Mouse (Mus musculus) gastrocnemius, postnatal 4 days (tissue): ENCODE measurements around the gene Olfr1411. TPM values are rescaled to one million over a fixed set of nuclear protein-coding genes. Genes with fewer than 3 reads are reported as not detected.

Source experiments
- DNase-seq, 2 experiments: peaks; one replicate each; pipeline ENCODE4 v3.0.0; 2021 to 2022; ENCODE audit warnings: low spot score in 2 of 2, mixed read lengths in 2 of 2
- long read RNA-seq, 2 experiments: library from polyadenylated mRNA; stranded (forward); transcript quantifications; one replicate each; pipeline ENCODE4 v2.0.0; 2021
- total RNA-seq, 2 experiments: library from RNA; stranded (reverse); gene quantifications; 2 replicates each; pipeline ENCODE4 v1.2.3; 2021

The Olfr1411 gene
- total RNA-seq, result not detected
- long read RNA-seq, experiment 1, result 0 reads
- long read RNA-seq, experiment 2, result 0 reads

DNA sequence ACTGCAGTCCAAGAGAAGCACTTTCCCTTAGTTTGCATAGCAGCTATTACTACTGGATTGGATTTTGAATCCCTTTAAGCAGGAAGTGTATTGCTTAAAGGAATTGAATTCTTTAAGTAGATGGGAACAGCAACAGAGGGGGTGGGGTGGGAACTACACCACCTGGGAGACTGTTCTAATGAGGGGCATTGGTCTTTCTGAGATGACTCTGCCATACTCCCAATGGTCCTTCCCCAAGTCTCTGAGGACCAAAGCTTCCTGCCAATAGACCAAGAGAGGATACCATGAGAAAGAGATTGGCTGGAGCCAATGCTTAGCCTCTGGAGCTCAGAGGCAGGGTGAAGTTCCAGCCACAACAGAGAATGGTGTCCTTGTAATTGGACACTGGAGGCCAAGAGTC lies at the start of gene Olfr1411:
Olfr1411 (plus strand) TSS at position 301 of the 400 bp plus-strand sequence.
- no peak for DNase-seq

DNA sequence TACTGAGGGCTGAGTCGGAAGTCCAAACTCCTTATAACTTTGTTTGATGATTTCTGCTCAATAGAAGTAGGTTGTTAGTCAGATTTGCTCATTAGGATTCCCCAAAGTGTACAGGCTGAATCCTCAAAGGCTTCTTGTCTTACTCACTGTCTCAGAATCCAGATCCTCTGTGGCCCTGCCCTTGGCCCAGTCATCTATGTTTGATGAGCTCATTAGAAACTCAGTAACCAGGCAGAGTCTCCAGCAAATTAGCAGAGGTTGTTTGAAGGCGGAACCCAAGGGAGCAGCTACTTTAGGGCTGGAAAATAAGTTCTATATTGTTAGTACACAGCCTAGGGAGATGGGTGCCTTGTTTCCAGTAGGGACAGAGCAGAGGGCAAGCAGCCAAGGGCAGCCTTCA lies 48.3 kb upstream of the Olfr1411 start:
- no peak for DNase-seq

DNA sequence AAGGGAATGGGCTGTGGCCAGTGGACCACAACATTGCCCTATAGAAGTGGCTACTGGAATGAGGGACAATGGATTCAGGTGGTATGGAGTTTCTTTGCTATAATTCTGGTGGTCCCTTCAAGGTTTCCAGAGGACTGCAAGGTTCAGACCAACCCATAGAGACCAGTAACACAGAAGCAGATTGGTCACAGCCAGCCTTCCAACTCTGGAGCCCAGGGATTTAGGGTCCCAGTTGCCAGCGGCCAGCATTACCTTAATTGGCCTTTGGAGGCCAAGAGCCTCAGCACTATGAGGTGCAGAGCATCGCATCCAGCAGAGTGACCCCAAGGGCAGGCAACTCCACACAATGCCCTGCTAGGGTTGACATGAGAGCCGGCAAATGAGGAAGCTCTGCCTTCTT lies 23.2 kb upstream of the Olfr1411 start, which contains the start of gene Olfr1413:
Olfr1413 (plus strand) TSS at position 301 of the 400 bp plus-strand sequence.
- DNase-seq, result no peak

DNA sequence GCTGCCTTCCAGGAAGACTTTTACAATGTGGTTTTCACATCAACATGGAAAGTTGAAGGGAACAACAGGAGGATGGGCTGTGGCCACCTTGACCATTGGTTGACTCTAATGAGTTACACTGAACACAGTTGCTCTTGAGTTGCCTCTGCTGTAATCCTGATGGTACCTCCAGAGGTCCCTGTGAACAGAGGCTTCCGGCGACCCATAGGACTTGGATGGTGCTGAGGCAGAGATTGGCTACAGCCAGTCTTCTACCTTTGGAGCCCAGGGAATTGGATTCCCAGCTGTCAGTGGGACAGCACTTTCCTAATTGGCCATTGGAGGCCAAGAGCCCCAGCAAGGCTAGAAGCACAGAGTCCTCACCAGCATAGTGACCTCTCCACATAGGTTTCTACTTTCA lies 8.7 kb upstream of the Olfr1411 start, which contains the start of gene Olfr1412:
Olfr1412 (plus strand) TSS at position 301 of the 400 bp plus-strand sequence.
- DNase-seq, result no peak

DNA sequence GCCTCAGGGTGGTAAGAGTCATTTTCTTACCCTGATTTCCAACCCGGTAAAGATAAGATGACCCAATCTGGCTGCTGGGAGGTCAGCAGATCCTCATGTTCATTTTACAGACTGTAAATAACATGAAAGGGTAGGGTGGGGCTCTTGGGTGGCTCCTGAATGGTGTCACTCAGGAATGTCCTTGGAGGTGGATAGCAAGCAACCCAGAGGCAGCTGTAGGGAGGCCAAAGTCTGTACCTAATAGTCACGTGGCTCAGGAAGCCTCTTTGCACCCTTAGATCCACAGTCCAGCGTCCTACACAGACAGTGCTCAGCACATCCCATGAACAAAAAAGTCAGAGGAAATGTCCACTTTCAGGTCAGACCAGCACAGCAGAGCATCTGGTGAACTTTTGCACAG lies 1.8 kb downstream of the Olfr1411 start:
- no peak for DNase-seq

DNA sequence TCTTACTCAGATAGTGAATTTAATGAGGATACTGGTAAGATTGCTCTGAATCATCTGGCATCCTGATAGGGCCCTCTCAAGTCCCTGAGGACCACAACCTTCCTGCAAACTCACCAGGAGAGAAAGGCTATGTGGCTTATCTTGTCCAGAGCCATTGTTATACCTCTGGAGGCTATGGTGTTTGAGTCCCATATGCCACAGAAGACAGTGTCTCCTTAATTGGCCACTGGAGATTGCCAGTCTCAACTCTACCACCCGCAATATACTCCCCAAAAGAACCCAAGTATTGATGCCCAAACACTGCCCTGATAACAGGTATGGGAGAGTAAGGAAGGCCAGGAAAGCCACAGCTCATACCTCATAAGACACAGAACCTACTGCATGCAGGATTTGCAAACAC lies 11.3 kb downstream of the Olfr1411 start, which contains the start of gene Olfr1410:
Olfr1410 (plus strand) TSS at position 301 of the 400 bp plus-strand sequence.
- DNase-seq, result no peak

DNA sequence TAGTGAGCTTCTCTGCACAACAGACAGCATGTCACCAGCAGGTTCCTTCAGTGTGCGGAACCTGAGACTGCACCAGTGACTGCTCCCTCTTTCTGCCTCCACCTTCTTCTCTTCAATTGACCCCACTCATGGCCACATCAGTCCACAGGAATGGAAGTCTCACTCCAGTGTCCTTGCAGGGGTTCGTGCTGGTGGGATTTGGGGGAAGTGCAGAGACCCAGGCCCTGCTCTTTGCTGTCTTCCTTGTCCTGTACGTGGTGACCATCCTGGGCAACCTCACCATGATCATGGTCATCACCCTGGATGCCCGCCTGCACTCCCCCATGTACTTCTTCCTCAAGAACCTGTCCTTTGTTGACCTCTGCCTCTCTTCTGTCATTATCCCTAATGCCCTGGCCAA lies 13.5 kb downstream of the Olfr1411 start:
- no peak for DNase-seq

DNA sequence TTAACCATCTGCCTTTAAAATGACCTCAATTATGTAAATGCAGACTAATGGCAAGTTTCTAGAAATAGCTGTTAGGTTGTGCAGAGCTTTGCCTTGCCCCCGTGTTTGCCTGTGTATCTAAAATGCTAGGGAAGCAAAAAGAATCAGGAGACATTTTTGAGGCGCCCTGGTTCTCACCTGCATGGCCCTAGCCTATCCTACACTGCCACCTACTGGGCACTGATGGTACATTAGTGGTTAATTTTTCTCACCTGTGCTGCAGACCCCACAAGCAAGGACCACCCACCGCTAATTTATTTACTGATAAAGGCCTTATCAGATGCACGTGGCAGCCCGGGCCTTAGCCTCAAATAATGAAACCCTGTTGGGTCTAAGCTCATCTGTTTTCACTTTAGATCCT lies 16.8 kb downstream of the Olfr1411 start:
- DNase-seq, result peak in 1 of 2 experiments; percentile 28

DNA sequence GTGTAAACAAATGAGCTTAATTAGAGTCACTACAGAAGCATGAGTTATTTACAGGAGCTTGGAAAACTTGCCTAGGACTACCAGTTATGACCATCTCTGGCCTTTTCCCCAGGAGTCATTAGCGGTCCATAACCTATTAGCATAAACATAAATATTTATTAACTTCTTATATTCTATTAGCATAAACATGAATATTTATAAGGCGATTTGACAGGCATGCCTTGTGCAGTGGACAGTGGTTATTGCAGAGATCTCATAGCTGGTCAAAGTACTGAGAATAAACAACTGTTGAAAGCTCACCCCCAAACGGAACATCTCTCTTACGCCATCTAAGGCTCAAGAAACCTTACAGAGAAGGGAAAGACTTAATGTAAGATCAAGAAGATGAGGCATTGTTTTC lies 19.0 kb downstream of the Olfr1411 start:
- DNase-seq, result no peak

DNA sequence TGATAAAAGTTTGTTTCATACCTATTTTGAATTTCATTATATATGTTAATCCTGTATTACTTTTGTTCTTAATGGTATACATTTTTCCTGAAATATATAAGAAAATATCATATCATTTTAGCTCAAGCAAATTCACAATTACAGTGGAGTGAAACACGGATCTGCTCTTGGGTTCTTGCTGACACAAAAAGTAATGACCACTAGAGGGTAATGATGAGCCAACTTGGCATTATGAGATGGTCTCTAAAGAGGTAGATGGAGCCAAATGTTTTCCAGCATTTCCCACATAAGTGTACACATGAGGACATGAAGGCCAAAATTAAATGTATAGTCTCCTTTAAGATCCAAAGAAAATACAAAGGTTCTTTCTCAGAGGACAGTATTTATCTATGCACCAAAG lies 20.3 kb downstream of the Olfr1411 start:
- no peak for DNase-seq

DNA sequence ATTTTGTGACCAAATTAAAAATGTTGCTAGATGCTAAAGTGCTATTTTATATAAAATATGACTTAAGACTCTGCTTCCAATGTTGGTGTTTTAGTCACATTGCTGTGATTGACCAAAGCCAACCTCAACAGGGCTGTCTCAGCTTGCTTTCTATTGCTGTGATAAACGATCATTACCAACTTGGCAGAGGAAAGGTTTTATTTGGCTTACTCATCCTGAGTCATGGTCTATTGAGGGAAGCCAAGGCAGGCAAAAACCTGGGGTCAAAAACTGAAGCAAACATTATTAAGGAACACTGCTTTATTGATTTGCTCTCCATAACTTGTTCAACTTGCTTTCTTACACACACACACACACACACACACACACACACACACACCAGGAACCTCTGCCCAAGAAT lies 21.8 kb downstream of the Olfr1411 start:
- DNase-seq, result no peak

DNA sequence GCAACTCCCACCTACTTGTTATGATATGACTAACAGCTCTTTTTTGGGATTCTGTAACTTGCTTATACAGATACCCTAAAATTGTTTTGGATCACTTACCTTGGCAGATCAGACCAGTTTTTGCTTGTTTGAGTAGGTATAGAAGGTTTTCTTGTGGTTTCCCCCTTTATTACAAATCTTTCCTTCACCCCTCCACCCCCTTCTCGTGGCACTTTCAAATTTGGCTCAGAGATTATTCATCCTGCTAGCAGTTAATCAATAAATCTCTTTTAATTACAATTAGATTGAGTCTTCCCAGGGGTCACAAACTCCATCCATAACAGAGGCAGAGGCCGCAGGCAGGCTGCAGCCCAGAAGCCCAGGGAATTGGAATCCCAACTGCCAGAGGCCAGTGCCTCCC lies 23.3 kb downstream of the Olfr1411 start, which contains the start of gene Olfr12:
Olfr12 (plus strand) TSS at position 301 of the 400 bp plus-strand sequence.
- no peak for DNase-seq

DNA sequence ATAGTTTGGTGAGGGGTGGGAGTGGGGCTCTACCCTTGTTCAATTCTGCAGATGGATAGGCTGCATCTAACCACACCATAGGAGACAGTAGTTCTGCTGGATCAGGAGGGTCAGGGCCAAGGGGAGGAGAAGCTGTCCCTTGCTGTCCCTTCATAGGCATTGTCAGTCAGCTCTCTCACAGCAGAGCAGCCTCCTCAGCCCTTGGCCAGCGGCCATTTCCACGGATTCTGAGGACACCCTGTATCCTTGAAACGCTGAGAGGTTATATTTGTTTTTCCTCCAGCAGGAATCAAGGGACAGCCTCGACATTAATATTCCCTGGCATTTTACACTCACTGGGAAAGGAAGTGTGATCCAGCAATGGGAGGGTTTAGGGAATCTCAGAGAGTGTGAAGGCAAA lies 24.1 kb downstream of the Olfr1411 start:
- no peak for DNase-seq

DNA sequence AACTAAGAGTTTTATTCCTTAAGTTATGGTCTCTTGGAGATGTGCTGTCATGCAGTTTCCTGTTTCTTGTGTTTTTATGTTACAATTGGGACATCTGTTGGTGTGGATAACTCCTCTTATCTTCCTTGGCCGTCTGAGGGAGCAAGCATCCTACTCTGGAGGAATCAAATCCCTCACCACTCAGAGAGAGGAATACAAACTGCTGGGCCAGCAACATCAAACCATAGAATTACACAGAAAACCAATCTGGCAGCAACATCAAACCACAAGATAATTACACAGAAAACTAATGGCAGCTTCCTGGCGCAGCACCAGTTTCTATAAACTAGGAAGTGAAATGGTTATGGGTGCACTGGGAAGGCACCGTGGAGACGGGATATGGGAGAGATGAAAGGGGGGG lies 34.0 kb downstream of the Olfr1411 start:
- no peak for DNase-seq

DNA sequence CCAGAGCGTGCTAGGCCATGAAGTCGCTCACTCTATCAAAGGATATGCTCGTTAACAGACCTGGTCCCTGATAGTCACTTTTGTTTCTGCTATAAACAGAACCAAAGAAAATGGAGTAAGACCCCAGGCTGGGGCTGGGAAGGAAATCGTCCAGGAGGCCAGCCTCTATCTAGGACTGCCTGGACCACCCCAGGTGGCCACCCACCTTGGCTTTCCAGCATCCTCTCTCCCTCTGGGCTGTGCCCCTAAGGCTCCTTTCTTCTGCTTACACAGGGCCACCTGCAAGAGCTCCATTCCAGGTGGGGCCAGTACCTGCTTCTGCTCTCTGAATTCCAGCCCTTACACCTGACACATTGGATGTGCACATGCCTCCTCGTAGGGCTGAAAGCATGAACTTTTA lies 38.0 kb downstream of the Olfr1411 start:
- no peak for DNase-seq

DNA sequence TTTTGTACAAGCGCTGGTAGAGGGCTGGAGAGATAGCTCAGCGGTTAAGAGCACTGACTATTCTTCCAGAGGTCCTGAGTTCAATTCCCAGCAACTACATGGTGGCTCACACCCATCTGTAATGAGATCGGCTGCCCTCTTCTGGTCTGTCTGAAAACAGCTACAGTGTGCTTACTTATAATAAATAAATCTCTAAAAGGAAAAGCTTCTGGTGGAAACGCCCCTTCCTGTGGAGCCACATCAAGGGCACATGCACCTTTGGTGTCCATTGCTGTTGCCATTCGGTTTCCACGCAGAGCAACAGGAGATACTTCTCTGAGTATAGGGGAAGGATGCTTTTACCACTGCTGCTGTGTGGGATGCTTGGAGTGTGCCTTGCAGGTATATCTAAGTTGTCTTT lies 38.7 kb downstream of the Olfr1411 start:
- DNase-seq, result peak in 1 of 2 experiments; percentile 7

DNA sequence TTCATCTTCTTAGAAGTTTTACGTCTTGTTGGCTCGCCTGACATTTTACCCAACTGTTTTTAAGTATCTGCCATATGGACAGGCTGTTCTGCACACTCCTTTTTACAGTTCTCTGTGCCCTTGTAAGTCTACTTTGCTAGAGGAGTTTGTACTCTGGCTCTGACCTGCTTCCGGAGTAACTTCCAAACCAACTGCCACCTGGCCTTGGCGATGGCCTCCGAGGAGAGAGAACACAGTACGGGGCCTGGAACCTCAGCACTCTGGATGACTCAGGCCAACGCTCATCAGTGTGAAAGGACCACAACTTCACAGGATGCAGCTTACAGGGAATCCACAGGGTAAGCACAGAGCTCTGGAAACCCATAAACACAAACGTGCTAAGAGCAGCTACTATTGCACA lies 39.5 kb downstream of the Olfr1411 start:
- DNase-seq, result peak in 1 of 2 experiments; percentile 14

DNA sequence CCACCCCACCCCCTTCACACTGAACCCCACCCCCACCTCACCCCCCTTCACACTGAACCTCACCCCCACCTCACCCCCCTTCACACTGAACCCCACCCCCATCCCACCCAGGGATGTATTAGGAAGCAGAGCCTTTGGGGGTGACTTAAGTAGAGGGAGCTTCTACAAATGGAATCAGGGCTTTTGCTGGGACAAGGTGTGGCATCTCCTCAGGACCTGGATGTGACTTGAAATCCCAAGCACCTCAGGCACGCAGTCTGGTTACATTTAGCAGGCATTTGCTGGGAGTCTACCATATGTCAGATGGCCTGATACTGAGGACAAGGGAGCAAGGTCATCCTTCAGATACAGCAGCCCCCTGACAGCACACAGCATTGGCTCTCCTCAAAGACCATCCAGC lies 40.4 kb downstream of the Olfr1411 start:
- DNase-seq, result no peak

DNA sequence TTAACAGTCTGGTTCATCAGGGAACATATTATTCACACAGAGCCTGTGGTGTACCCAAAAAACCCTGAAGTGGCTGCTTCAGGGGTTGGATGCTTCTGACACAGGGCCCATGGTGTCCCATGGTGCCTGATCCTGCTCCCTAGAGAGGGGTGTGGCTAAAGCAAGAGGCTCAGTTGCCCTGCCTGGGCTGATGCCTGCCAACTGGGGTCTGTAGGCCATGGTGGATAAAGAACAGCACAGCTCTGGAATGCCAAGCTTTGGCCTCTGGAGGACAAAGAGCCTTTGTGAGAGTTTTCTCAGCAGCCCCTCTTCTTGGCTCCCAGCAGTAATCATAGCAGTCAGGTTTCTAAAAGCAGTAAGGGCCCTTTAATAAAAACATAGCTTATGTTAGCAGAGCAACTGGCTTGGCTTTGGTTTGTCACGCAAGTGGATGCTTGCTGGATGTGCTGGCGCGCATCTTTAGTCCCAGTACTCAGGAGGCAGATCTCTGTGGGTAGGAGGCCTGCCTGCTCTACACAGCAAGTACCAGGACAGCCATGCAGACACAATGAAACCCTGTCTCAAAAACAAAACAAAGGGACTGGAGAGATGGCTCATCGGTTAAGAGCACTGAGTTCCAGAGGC lies 40.9 kb downstream of the Olfr1411 start:
- peak in 1 of 2 experiments; percentile 10 for DNase-seq

DNA sequence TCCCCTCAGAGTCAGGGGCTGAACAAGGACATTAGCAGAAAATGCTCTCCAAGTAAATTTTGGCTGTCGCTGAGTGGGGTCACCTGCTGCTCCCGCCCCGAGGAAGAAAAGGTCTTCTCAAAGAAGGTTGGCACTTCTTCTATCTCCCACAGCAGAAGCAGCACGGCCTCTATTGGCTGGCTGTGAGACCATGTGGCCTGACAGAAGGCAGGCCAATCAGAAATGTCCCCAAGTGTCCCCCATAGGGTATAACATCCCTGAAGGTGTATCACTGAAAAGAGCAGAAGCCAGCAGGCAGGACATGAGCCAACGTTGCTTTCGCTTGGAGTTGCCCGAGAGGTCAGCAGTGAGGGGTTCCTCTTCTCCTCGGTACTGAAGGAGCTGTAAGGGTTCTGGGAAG lies 41.8 kb downstream of the Olfr1411 start:
- DNase-seq, result no peak

DNA sequence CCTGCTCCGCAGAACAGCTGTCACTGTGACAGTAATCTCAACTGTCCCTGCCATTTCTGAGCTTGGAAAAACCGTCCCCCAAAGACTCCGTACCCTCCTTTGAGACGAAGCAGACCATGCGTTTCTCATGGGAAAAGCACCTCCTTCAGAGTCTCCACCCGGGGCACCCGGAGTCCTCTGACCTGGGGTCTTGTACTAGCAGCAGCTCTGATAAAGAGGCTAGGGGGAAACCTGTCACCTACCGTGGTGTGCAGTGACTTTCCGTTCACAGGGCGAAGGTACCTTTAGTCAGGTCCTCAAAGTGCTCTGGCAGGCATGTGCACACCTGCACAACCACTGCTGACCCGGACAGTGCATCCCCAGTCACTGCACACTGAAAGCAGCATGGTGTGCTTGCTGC lies 42.5 kb downstream of the Olfr1411 start:
- peak in 1 of 2 experiments; percentile 11 for DNase-seq

DNA sequence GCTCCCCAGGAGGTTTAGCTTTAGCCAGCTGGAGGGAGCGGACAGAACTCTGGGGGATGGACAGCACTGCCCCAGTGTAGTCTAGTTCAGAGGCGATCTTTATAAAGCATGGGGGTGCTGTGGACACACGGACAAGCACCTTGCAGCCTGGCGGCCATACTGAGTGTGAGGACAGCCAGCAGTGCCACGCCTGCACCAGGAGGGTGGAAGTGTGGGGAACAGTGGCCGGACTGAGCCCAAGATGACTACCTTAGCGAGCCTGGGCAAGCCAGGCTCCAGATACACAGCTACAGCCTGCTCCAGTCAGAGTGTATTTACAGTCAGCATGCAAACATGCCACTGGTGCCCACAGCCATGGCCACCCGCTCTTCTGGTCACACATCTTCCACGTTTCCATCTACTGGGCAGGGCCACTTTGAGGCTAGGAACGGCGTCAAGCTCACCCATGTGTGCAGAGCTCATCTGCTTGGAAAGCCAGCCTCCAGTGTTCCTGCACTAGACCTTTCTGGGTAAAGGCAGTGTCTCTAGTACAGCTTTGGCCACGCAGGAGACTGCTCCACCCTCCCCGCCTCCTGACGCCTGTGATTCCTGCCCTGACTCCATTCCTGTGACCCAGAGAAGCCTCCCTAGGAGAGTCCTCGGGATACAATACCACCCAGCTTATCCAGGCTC lies 43.4 kb downstream of the Olfr1411 start:
- peak in 1 of 2 experiments; percentile 15 for DNase-seq

DNA sequence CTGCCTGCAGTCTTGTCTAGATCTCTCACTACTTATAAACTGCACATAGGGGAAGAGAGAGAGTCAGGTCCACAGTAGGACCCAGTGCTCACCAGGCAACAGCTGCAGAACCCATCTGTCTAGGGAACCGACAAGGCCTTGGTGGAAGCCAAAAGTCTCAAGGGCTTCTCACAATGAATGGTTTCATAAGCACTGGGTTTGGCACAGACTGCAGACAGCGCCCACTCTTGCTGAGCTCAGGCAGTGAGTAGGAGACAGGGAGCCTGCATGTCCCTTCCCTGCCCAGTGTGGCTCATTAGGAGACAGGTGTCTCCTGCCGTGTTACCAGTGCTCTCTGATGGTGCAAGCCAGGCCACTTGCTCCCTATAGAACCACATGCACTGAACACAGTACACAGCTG lies 44.0 kb downstream of the Olfr1411 start:
- peak in 1 of 2 experiments; percentile 12 for DNase-seq
